Mouse (Mus musculus) cerebellum, adult (tissue): Measurements from ENCODE around the gene Olfr331.
"Not testable (repeated sequence)": the region's sequence is repeated elsewhere in the genome, so short reads cannot be mapped to it uniquely, and the experiment has no call there.

Experiments
- ATAC-seq: cut with Nextera tagmentation; 2 replicates; pipeline ENCODE4 v1.9.2; 2017; ENCODE audit warnings: mild to moderate bottlenecking, moderate library complexity, mixed read lengths; ENCODE audit not compliant: insufficient number of reproducible peaks, low FRiP score, low TSS enrichment

Gene Olfr331

GRCm38 (mm10) chr11:58502472-58502871 lies at the start of gene Olfr331:
Gene Olfr331 (minus strand): TSS chr11:58502572.
- ATAC-seq = not testable (repeated sequence)

DNA sequence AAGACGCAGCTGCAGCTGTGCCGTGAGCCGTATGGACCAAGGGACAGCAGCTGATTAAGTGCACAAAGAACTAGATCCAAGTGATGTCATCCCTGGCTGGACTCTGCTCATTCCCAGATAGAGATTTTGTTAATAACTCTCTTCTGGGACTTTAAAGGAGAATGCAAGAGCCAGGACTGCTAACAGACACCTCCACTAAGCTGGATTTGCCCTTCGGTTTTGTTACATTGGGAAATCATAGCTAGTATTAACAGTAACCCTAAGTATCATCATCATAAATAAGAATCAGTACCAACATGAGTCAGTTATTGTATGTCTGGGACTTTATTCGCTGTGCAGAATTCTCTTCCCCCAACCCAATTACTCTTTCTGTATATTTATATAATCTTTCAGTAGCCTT lies 44.0 kb upstream of the Olfr331 start, which contains the start of gene Olfr329-ps:
Gene Olfr329-ps, minus strand, starts transcription at position 101 of the 400 bp plus-strand sequence.
- ATAC-seq = no peak

DNA sequence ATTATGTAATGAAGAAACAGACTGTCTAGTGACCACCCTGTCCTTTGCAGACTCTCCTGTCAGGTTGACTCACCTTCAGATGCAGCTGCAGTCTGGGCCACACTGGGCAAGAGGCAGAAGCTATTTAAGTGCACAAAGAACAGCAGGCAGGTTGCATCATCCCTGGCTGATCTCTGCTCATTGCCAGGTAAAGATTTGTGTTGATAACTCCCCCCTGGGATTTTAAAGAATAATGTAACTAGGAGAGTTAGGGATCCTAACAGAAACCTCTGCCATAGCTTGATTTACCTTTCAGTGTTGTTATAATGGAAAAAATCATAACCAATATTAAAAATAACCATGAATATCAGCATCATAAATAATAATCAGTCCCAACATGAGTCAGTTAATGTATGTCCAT lies 32.4 kb upstream of the Olfr331 start, which contains the start of gene Olfr330:
Gene Olfr330, minus strand, starts transcription at position 101 of the 400 bp plus-strand sequence.
- ATAC-seq = not testable (repeated sequence)

GRCm38 (mm10) chr11:58519756-58520155 lies 17.4 kb upstream of the Olfr331 start:
- not testable (repeated sequence) for ATAC-seq

- ATAC-seq = not testable (repeated sequence)
Observed at GRCm38 (mm10) chr11:58518916-58519315, 16.5 kb upstream of the Olfr331 start.

DNA sequence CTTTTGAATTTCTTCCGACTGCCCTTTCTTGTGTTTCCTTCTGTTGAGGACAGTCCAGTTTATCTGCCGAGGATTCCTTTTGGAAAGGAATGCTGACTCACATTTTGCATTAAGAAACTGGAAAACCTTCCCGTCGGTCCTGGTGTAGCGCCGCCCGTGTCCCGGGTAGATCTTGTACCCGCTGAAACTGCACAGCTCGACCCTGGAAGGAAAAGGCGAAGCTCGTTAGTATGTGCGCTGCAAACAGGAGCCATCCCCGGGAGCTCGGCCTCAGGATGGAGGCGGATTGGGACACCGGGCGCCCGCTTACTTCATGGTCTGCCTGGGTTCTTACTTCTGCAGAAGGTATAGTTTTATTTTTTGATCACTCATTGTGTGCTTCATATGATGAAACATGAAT lies 6.7 kb upstream of the Olfr331 start:
- ATAC-seq = not testable (repeated sequence)

DNA sequence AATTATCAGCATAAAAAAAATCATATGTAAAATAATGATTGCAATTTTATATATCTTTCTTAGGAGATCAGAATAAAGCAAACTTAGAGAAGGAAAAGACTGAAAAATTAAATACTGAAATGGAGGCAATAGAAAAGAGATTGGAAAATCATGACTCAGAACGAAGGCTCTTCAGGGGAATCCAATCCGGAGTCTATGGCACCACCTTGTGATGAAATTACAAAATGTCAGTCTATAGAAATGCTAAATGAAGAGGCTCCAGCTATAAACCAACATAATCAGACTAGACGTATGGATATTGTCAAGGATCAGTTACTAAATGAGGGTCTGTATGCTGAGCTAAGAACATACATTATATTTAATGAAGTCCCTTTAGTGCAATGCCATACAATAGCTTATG lies 3.1 kb downstream of the Olfr331 start:
- ATAC-seq = no peak

- no peak for ATAC-seq
Observed at GRCm38 (mm10) chr11:58498761-58499160, 3.6 kb downstream of the Olfr331 start.

GRCm38 (mm10) chr11:58492455-58492854 lies 9.9 kb downstream of the Olfr331 start, which contains the start of gene Olfr332:
Gene Olfr332 (minus strand): TSS chr11:58492555.
- ATAC-seq = no peak

GRCm38 (mm10) chr11:58462170-58462569 lies 40.2 kb downstream of the Olfr331 start, which contains the start of gene Olfr30:
Gene Olfr30 (minus strand): TSS chr11:58462270.
- ATAC-seq = no peak

- no peak for ATAC-seq
Observed at GRCm38 (mm10) chr11:58453592-58453991, 48.8 kb downstream of the Olfr331 start.

- ATAC-seq = no peak
Observed at GRCm38 (mm10) chr11:58452759-58453158, 49.6 kb downstream of the Olfr331 start, which contains the start of gene Lypd9. Gene Lypd9 (minus strand): TSS chr11:58452923.
